Mouse (Mus musculus): ENCODE results near the gene Lpcat1.

Lpcat1 gene

DNA sequence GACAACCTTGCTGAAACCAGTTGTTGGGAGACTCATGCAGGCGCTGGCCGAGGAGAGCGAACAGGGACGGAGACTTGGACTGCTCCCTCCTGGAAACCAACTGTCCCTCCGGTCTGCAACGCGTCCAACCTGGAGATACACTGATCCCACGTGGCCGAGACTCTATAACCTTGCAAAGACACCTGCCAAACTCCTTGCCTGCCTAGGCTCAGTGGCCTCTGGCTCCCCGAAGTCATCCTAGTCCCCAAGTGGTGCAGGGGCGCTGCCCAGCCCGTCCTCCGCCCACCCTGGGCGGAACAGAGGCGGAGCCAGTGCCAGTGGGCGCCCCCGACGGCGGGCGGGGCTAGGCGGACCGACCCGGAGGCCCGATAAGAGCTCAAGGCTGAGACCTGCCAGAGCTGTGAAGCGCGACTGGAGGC, 69.4 kb downstream of the Lpcat1 start, which contains the start of gene Slc6a3:
Slc6a3 (plus strand) TSS at position 345 of the 419 bp plus-strand sequence.
- no peak for DNase-seq (ENCODE audit: low spot score in 2 of 2)

DNA sequence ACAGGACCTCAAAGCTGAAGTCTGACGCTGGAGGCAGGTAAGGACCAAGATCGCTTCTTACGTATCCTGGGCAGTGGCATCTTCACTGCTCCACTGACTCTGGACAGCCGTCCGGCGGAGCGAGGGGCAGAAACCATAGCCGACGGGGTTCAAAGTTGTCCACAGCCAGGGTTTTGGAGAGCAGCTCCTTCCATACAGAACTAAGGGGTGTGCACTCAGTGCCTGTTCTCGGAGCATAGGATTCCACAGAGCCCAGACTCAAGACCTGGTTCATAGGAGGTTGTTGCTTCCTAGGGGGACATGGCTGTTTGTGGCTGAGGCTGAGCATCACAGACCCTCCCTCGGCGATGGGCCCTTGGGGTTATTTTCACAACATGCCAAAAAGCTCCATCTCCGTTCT, 69.8 kb downstream of the Lpcat1 start:
- no peak for DNase-seq (ENCODE audit: low spot score in 2 of 2)

DNA sequence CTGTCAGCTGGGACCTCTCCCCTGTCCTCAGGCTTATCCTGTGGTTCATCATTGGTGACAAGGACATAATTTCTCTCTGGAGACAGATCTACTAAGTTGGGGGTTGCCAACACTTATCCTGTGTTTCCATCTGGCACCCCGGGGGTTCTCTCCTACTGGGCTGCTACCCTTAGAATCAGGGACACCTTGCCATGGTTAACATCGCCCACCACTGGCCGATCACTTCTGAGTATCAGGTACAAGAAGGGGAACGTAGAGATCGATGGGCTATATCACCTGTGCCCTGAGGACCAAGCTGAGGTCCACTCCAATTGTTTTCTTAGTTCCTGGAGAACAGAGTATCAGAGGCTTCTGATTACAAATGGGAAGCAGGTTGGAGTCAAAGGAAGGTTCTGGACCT, 97.2 kb downstream of the Lpcat1 start:
- no peak for DNase-seq (ENCODE audit: low spot score in 2 of 2)
